Mouse (Mus musculus) liver, adult (tissue): ENCODE data around the gene Thsd4.

Experiments
- GATA4 ChIP-seq: IDR thresholded peaks from 2 replicates; pipeline ENCODE4 v1.6.1; 2014; ENCODE audit warnings: mild to moderate bottlenecking, low read length; ENCODE audit not compliant: insufficient replicate concordance

Thsd4 gene

GRCm38 (mm10) chr9:60286390-60286789 is 235.5 kb downstream of the Thsd4 start:
- no peak for TF ChIP-seq GATA4

- no peak for TF ChIP-seq GATA4
Measured at GRCm38 (mm10) chr9:60285047-60285462, 236.8 kb downstream of the Thsd4 start.

GRCm38 (mm10) chr9:60284318-60284717 is 237.5 kb downstream of the Thsd4 start:
- TF ChIP-seq GATA4 = no peak

- no peak for TF ChIP-seq GATA4
Measured at GRCm38 (mm10) chr9:60283546-60283945, 238.3 kb downstream of the Thsd4 start.

- no peak for TF ChIP-seq GATA4
Measured at GRCm38 (mm10) chr9:60281281-60281680, 240.6 kb downstream of the Thsd4 start.

- TF ChIP-seq GATA4 = no peak
Measured at GRCm38 (mm10) chr9:60280786-60281185, 241.1 kb downstream of the Thsd4 start.

- no peak for TF ChIP-seq GATA4
Measured at GRCm38 (mm10) chr9:60279556-60279955, 242.3 kb downstream of the Thsd4 start.

- no peak for TF ChIP-seq GATA4
Measured at GRCm38 (mm10) chr9:60276351-60276750, 245.5 kb downstream of the Thsd4 start.

- TF ChIP-seq GATA4 = no peak
Measured at GRCm38 (mm10) chr9:60275410-60276159, 246.3 kb downstream of the Thsd4 start.

GRCm38 (mm10) chr9:60274503-60274902 is 247.3 kb downstream of the Thsd4 start:
- TF ChIP-seq GATA4 = no peak

- no peak for TF ChIP-seq GATA4
Measured at GRCm38 (mm10) chr9:60271940-60272339, 249.9 kb downstream of the Thsd4 start.

GRCm38 (mm10) chr9:60269807-60270206 is 252.0 kb downstream of the Thsd4 start:
- TF ChIP-seq GATA4 = no peak

GRCm38 (mm10) chr9:60267273-60267626 is 254.6 kb downstream of the Thsd4 start:
- no peak for TF ChIP-seq GATA4

GRCm38 (mm10) chr9:60266583-60267272 is 255.1 kb downstream of the Thsd4 start:
- TF ChIP-seq GATA4 = no peak

GRCm38 (mm10) chr9:60264586-60265325 is 257.1 kb downstream of the Thsd4 start:
- no peak for TF ChIP-seq GATA4
